Comparison of ENCODE assay signal across 9 mouse cellular contexts in the genomic region with DNA sequence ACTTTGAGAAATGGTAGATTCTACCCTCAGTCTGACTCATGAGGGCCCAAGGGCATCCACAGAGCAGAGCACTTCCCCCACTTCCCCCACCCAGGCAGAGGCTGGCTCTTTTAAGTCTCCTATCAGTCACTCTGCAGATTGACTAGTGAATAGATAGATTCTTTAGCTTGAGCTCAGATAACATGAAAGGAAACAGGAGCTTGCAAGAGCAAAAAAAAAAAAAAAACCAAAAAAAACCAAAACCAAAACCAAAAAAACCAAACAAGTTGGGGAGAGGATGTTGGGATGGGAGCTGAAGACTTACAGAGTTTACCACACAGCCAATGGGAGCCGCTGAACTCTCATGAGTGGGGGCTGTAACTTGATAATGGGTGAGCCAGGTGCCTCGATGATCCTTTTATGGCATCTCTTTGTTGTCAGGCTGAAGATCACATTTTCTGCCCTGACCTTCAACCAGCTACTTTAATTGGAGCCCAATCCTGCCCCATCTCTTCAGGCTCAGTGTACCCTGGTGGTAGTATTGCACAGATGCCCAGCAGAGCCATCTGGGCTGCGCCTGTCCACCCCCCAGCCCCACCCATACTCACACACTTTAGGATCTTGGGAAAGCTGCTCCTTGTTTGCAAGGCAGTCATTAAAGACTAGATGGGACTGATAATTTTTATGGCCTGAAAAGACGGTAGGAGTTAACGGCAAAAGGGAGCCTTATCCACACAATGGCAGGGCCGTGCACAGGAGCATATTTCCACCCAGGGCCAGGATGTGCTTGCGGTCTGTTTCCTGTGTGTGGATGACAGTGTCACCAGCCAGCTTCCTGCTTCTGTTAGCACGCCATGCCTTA. TPM values are rescaled to one million over a fixed set of nuclear protein-coding genes. Genes with fewer than 3 reads are reported as not detected.
A peak's percentile ranks its signal among the peaks of the same experiment; 100 is the strongest.
DNase-seq lines count a peak whose midpoint lies in the region; ATAC-seq lines count a peak whose summit lies in the region.
"Had no signal": no experiment of that assay in that cellular context is flagged by ENCODE, and none has a peak within 500 bp of the region (broad histone marks: within the 10 kb centered on the region; RNA-seq: fewer than 3 reads in every experiment).

No protein-coding gene starts in this region.

- 46% methylated on average over 8 of the region's 8 CpGs for WGBS in intestine, embryonic 14.5 days
- 62% methylated on average over 8 of the region's 8 CpGs for WGBS in lung, embryonic 16.5 days

- no peak overlapping the region for H3K9ac ChIP-seq in intestine, embryonic 14.5 days (ENCODE audit: low read length)
- no peak overlapping the region for H3K9ac ChIP-seq in lung, embryonic 16.5 days (ENCODE audit: low read length)
- H3K9ac ChIP-seq: limb, embryonic 13.5 days had no signal

- H3K27me3 ChIP-seq in intestine, embryonic 14.5 days (replicated peaks; ENCODE audit: control insufficient read depth, insufficient read depth, low read length), result no peaks in the 10 kb centered on the region
- no peaks in the 10 kb centered on the region for H3K27me3 ChIP-seq in lung, embryonic 16.5 days (ENCODE audit: control insufficient read depth, insufficient read depth, low read depth, low read length)
- H3K27me3 ChIP-seq: limb, embryonic 13.5 days had no signal

- H3K4me2 ChIP-seq in intestine, embryonic 14.5 days (ENCODE audit: low read length), result no peak overlapping the region
- H3K4me2 ChIP-seq in lung, embryonic 16.5 days (ENCODE audit: low read depth, low read length), result no peak overlapping the region
- H3K4me2 ChIP-seq: limb, embryonic 13.5 days had no signal

- peak; percentile 84 for ATAC-seq in intestine, embryonic 14.5 days (replicated peaks; ENCODE audit: low FRiP score, low TSS enrichment, low read depth)
- ATAC-seq in lung, embryonic 16.5 days (ENCODE audit: low read depth), result peak; percentile 70

- H3K27ac ChIP-seq in intestine, embryonic 14.5 days (ENCODE audit: low read depth), result peak overlapping the region; percentile 35; the same call in 1 of the 2 replicates
- 0 out of 2 replicates have a peak overlapping the region, but pooled peaks have one; percentile 26 for H3K27ac ChIP-seq in lung, embryonic 16.5 days (ENCODE audit: low read length)
- H3K27ac ChIP-seq: limb, embryonic 13.5 days had no signal

- no peaks in the 10 kb centered on the region for H3K9me3 ChIP-seq in intestine, embryonic 14.5 days (ENCODE audit: control insufficient read depth, low read length)
- no peaks in the 10 kb centered on the region for H3K9me3 ChIP-seq in lung, embryonic 16.5 days (ENCODE audit: control insufficient read depth, low read length)
- H3K9me3 ChIP-seq: limb, embryonic 13.5 days had no signal

- DNase-seq in B cell, adult 2 months, result peak; percentile 6 to 22
- peak; percentile 49 for DNase-seq in adrenal gland, postnatal 25 days
- DNase-seq in intestine, embryonic 14.5 days (ENCODE audit: low spot score), result no peak
- no peak for DNase-seq in frontal cortex, postnatal 10 days (ENCODE audit: low spot score in 2 of 2)
- DNase-seq in ovary, postnatal 10 days (ENCODE audit: low spot score), result no peak
- DNase-seq in cerebellum, adult 9-10 months, result no peak
- no peak for DNase-seq in left cerebral cortex, adult 11 months (ENCODE audit: low spot score)

- H3K36me3 ChIP-seq in intestine, embryonic 14.5 days (ENCODE audit: control insufficient read depth, insufficient read depth, low read length), result no peaks in the 10 kb centered on the region
- no peaks in the 10 kb centered on the region for H3K36me3 ChIP-seq in lung, embryonic 16.5 days (ENCODE audit: control insufficient read depth, insufficient read depth, low read length)
- H3K36me3 ChIP-seq: limb, embryonic 13.5 days had no signal

- 0 out of 2 replicates have a peak, but pooled peaks cover 3% of the 10 kb centered on the region for H3K4me1 ChIP-seq in intestine, embryonic 14.5 days (replicated peaks; ENCODE audit: control insufficient read depth, insufficient read depth, low read length)
- no peaks in the 10 kb centered on the region for H3K4me1 ChIP-seq in lung, embryonic 16.5 days (replicated peaks; ENCODE audit: control insufficient read depth, insufficient read depth, low read length)
- H3K4me1 ChIP-seq: limb, embryonic 13.5 days had no signal

- H3K4me3 ChIP-seq in intestine, embryonic 14.5 days (ENCODE audit: low read depth, low read length), result no peak overlapping the region
- H3K4me3 ChIP-seq in lung, embryonic 16.5 days (ENCODE audit: low read length), result no peak overlapping the region
- H3K4me3 ChIP-seq: limb, embryonic 13.5 days had no signal

RNA-seq across cellular contexts. Expression of a gene that starts 38.0 kb away (rescaled TPM):
- 0.18 and 1.6 TPM in 2 replicates for total RNA-seq in adrenal gland, postnatal 25 days (2021)
- 0.20 and 0.78 TPM in 2 replicates for polyA plus RNA-seq in intestine, embryonic 14.5 days (2014; fragmentation: Nextera tagmentation; extraction: Ambion mirVana)
- polyA plus RNA-seq in lung, embryonic 16.5 days (2015; fragmentation: Nextera tagmentation; extraction: Ambion mirVana), result 0.25 TPM in 1 of 2 replicates, not detected in the other
- polyA plus RNA-seq: limb, embryonic 13.5 days had no signal

Comparison
In these comparisons a context has a peak if more than half of its experiments do, and no peak if none do; other contexts are left out.
1. DNase-seq: peak in B cell, adult 2 months (2 of 2) and adrenal gland, postnatal 25 days (single experiment); none in intestine, embryonic 14.5 days (single experiment), frontal cortex, postnatal 10 days (0 of 2), ovary, postnatal 10 days (single experiment), cerebellum, adult 9-10 months (single experiment) and left cerebral cortex, adult 11 months (single experiment).